Mouse (Mus musculus) MEL (cell line): Measurements from ENCODE around the gene Tcl1. TPM values are rescaled to one million over a fixed set of nuclear protein-coding genes. Genes with fewer than 3 reads are reported as not detected.
A peak's percentile ranks its signal among the peaks of the same experiment; 100 is the strongest.

Source experiments
- DNase-seq: peaks from one replicate; pipeline ENCODE4 v3.0.0; 2011; ENCODE audit warnings: low read depth, low spot score
- H3K27ac ChIP-seq: 2 replicates; pipeline ENCODE4 v1.5.1; 2012; ENCODE audit warnings: low read depth, mild to moderate bottlenecking, control low read depth, low read length, moderate library complexity; ENCODE audit not compliant: control insufficient read depth
- H3K27me3 ChIP-seq, 2 experiments: fragments of 150-350 bp in 1 of 2; sonication (generic) in 1 of 2; 2 replicates each; pipeline ENCODE4 v1.6.1; 2012; ENCODE audit warnings: low read length in 2 of 2, mild to moderate bottlenecking in 2 of 2, improper control_type of control experiment in 1 of 2, moderate library complexity in 1 of 2; ENCODE audit not compliant: insufficient read depth in 2 of 2, control insufficient read depth in 1 of 2
- H3K36me3 ChIP-seq, 2 experiments: 2 replicates each; pipeline ENCODE4 v1.6.1; 2012 to 2014; ENCODE audit warnings: low read length in 2 of 2, improper control_type of control experiment in 1 of 2, inconsistent platforms in 1 of 2, mild to moderate bottlenecking in 1 of 2; ENCODE audit not compliant: insufficient read depth in 2 of 2, control insufficient read depth in 1 of 2
- H3K4me1 ChIP-seq, 2 experiments: fragments of 150-350 bp in 1 of 2; sonication (generic) in 1 of 2; 2 replicates each; pipeline ENCODE4 v1.6.1; 2012; ENCODE audit warnings: low read length in 2 of 2, improper control_type of control experiment in 1 of 2, mild to moderate bottlenecking in 1 of 2; ENCODE audit not compliant: insufficient read depth in 2 of 2, control insufficient read depth in 1 of 2
- H3K4me3 ChIP-seq, 2 experiments: fragments of 150-350 bp in 1 of 2; sonication (generic) in 1 of 2; 2 replicates each; pipeline ENCODE4 v1.5.1; 2012; ENCODE audit warnings: low read depth in 2 of 2, low read length in 2 of 2, mild to moderate bottlenecking in 2 of 2, moderate library complexity in 2 of 2, control low read depth in 1 of 2, improper control_type of control experiment in 1 of 2; ENCODE audit not compliant: control insufficient read depth in 1 of 2, insufficient read depth in 1 of 2
- H3K79me2 ChIP-seq: 2 replicates; pipeline ENCODE4 v1.6.1; 2012; ENCODE audit warnings: mild to moderate bottlenecking, low read length, moderate library complexity; ENCODE audit not compliant: control insufficient read depth, poor library complexity, insufficient read depth
- H3K9ac ChIP-seq: 2 replicates; pipeline ENCODE4 v1.6.1; 2012; ENCODE audit warnings: low read depth, mild to moderate bottlenecking, control low read depth, low read length, moderate library complexity; ENCODE audit not compliant: control insufficient read depth, poor library complexity, severe bottlenecking
- H3K9me3 ChIP-seq: fragments of 150-350 bp; sonication (generic); replicated peaks from 2 replicates; pipeline ENCODE4 v1.6.1; 2012; ENCODE audit warnings: mild to moderate bottlenecking, low read length, improper control_type of control experiment, moderate library complexity; ENCODE audit not compliant: insufficient read depth
- BHLHE40 ChIP-seq: IDR thresholded peaks from 2 replicates; pipeline ENCODE4 v1.6.1; 2012; ENCODE audit warnings: low read depth, mild to moderate bottlenecking, inconsistent platforms, low read length, improper control_type of control experiment, borderline replicate concordance
- CHD1 ChIP-seq: IDR thresholded peaks from 2 replicates; pipeline ENCODE4 v1.6.1; 2012; ENCODE audit warnings: low read depth, mild to moderate bottlenecking, inconsistent platforms, low read length, improper control_type of control experiment
- CTCF ChIP-seq, 3 experiments: IDR thresholded peaks in 2 of 3; conservative IDR thresholded peaks in 1 of 3; 2 replicates each; pipeline ENCODE4 v1.5.1; 2011 to 2012; ENCODE audit warnings: low read length in 3 of 3, low read depth in 2 of 3, mild to moderate bottlenecking in 2 of 3, improper control_type of control experiment in 1 of 3, inconsistent platforms in 1 of 3, mixed read lengths in 1 of 3, moderate library complexity in 1 of 3; ENCODE audit not compliant: control insufficient read depth in 1 of 3, insufficient read depth in 1 of 3, poor library complexity in 1 of 3, severe bottlenecking in 1 of 3
- E2F4 ChIP-seq: IDR thresholded peaks from 2 replicates; pipeline ENCODE4 v1.6.1; 2011; ENCODE audit warnings: low read depth, low read length, improper control_type of control experiment, borderline replicate concordance
- ELF1 ChIP-seq: IDR thresholded peaks from 2 replicates; pipeline ENCODE4 v1.6.1; 2014; ENCODE audit warnings: low read depth, mild to moderate bottlenecking, inconsistent platforms, low read length, improper control_type of control experiment, moderate library complexity
- GATA1 ChIP-seq: IDR thresholded peaks from 2 replicates; pipeline ENCODE4 v1.6.1; 2011; ENCODE audit warnings: low read depth, low read length, improper control_type of control experiment
- HCFC1 ChIP-seq: IDR thresholded peaks from 2 replicates; pipeline ENCODE4 v1.6.1; 2012; ENCODE audit warnings: low read depth, mild to moderate bottlenecking, inconsistent platforms, low read length, improper control_type of control experiment, moderate library complexity
- JUND ChIP-seq: IDR thresholded peaks from 2 replicates; pipeline ENCODE4 v1.6.1; 2011; ENCODE audit warnings: low read depth, mild to moderate bottlenecking, improper control_type of control experiment, low read length
- KAT2A ChIP-seq: conservative IDR thresholded peaks from 2 replicates; pipeline ENCODE4 v1.6.1; 2012; ENCODE audit warnings: low read depth, low read length, improper control_type of control experiment, inconsistent platforms
- MAX ChIP-seq: IDR thresholded peaks from 2 replicates; pipeline ENCODE4 v1.6.1; 2011; ENCODE audit warnings: low read length, improper control_type of control experiment
- MAZ ChIP-seq: IDR thresholded peaks from 2 replicates; pipeline ENCODE4 v1.6.1; 2012; ENCODE audit warnings: low read depth, mild to moderate bottlenecking, inconsistent platforms, low read length, improper control_type of control experiment
- MEF2A ChIP-seq: IDR thresholded peaks from 2 replicates; pipeline ENCODE4 v1.6.1; 2014; ENCODE audit warnings: low read depth, mild to moderate bottlenecking, inconsistent platforms, low read length, improper control_type of control experiment; ENCODE audit not compliant: poor library complexity, insufficient replicate concordance, severe bottlenecking; ENCODE audit errors: extremely low read depth
- MXI1 ChIP-seq: IDR thresholded peaks from 2 replicates; pipeline ENCODE4 v1.6.1; 2011; ENCODE audit warnings: mild to moderate bottlenecking, low read depth, low read length, improper control_type of control experiment
- MYB ChIP-seq: IDR thresholded peaks from 2 replicates; pipeline ENCODE4 v1.6.1; 2011; ENCODE audit warnings: mild to moderate bottlenecking, low read depth, low read length, improper control_type of control experiment
- MYC ChIP-seq: IDR thresholded peaks from 2 replicates; pipeline ENCODE4 v1.6.1; 2011; ENCODE audit warnings: low read depth, mild to moderate bottlenecking, low read length, improper control_type of control experiment, moderate library complexity
- POLR2AphosphoS2 ChIP-seq: IDR thresholded peaks from 2 replicates; pipeline ENCODE4 v1.6.1; 2011; ENCODE audit warnings: low read length, improper control_type of control experiment
- POLR2AphosphoS5 ChIP-seq: IDR thresholded peaks from 2 replicates; pipeline ENCODE4 v1.6.1; 2012; ENCODE audit warnings: low read depth, borderline replicate concordance, mild to moderate bottlenecking, inconsistent platforms, low read length, moderate library complexity, mixed read lengths
- RAD21 ChIP-seq: IDR thresholded peaks from 2 replicates; pipeline ENCODE4 v1.6.1; 2011; ENCODE audit warnings: mild to moderate bottlenecking, low read depth, low read length, improper control_type of control experiment
- RCOR1 ChIP-seq: IDR thresholded peaks from 2 replicates; pipeline ENCODE4 v1.6.1; 2012; ENCODE audit warnings: low read depth, mild to moderate bottlenecking, inconsistent platforms, low read length, improper control_type of control experiment
- SMC3 ChIP-seq: IDR thresholded peaks from 2 replicates; pipeline ENCODE4 v1.6.1; 2011; ENCODE audit warnings: low read depth, low read length, improper control_type of control experiment
- TAL1 ChIP-seq: IDR thresholded peaks from 2 replicates; pipeline ENCODE4 v1.6.1; 2012; ENCODE audit warnings: mild to moderate bottlenecking, inconsistent platforms, low read length, moderate library complexity, mixed read lengths
- TCF12 ChIP-seq: IDR thresholded peaks from 2 replicates; pipeline ENCODE4 v1.6.1; 2014; ENCODE audit warnings: low read depth, mild to moderate bottlenecking, inconsistent platforms, low read length, improper control_type of control experiment, moderate library complexity
- USF1 ChIP-seq: IDR thresholded peaks from 2 replicates; pipeline ENCODE4 v1.6.1; 2014; ENCODE audit warnings: low read depth, mild to moderate bottlenecking, inconsistent platforms, low read length, improper control_type of control experiment, moderate library complexity
- USF2 ChIP-seq, 2 experiments: IDR thresholded peaks; 2 replicates each; pipeline ENCODE4 v1.6.1; 2011 to 2012; ENCODE audit warnings: improper control_type of control experiment in 2 of 2, low read length in 2 of 2, borderline replicate concordance in 1 of 2, inconsistent platforms in 1 of 2, low read depth in 1 of 2, mild to moderate bottlenecking in 1 of 2; ENCODE audit not compliant: insufficient read depth in 1 of 2
- ZC3H11A ChIP-seq: IDR thresholded peaks from 2 replicates; pipeline ENCODE4 v1.6.1; 2012; ENCODE audit warnings: low read depth, mild to moderate bottlenecking, inconsistent platforms, low read length, improper control_type of control experiment
- ZNF384 ChIP-seq: IDR thresholded peaks from 2 replicates; pipeline ENCODE4 v1.6.1; 2012; ENCODE audit warnings: low read depth, mild to moderate bottlenecking, inconsistent platforms, low read length, improper control_type of control experiment
- polyA plus RNA-seq, 2 experiments: library from polyadenylated mRNA; stranded (reverse) in 1 of 2; unstranded in 1 of 2; fragments of >175 nt in 1 of 2; fragments of >200 nt in 1 of 2; gene quantifications; 2 replicates each; pipeline versions ENCODE4 v1.2.1 to v1.2.4; 2012; ENCODE audit warnings: low replicate concordance in 2 of 2, low read depth in 1 of 2; ENCODE audit not compliant: insufficient read length in 2 of 2, insufficient read depth in 1 of 2, missing spikeins in 1 of 2
- total RNA-seq: library from RNA; depleted of rRNA; stranded (reverse); fragments of 300-350 nt; gene quantifications from 2 replicates; pipeline ENCODE4 v1.2.3, GENCODE M21; 2012

Tcl1 gene
- total and polyA plus RNA-seq, 3 experiments: not detected

- DNase-seq: no peak
- no peaks in the 10 kb centered on the region for H3K79me2 ChIP-seq
- H3K4me1 ChIP-seq: no peaks in the 10 kb centered on the region
- H3K4me3 ChIP-seq: no peak overlapping the region
- no peaks in the 10 kb centered on the region for H3K9me3 ChIP-seq
- no peak overlapping the region for H3K9ac ChIP-seq
- H3K27ac ChIP-seq: no peak overlapping the region
- TF ChIP-seq RCOR1 (no peak), BHLHE40 (no peak), USF2 (IDR thresholded peaks at IDR 0.05; ENCODE audit: borderline replicate concordance in 1 of 2, insufficient read depth in 1 of 2, low read depth in 1 of 2, low read length in 2 of 2) (no peak), MAX (no peak), JUND (no peak), ZC3H11A (no peak), CHD1 (no peak), RAD21 (no peak), POLR2AphosphoS5 (no peak), MAZ (no peak), ELF1 (no peak), USF1 (no peak), MYC (no peak), KAT2A (no peak), E2F4 (no peak)
- H3K36me3 ChIP-seq: no peaks in the 10 kb centered on the region
- no peaks in the 10 kb centered on the region for H3K27me3 ChIP-seq
Measured at GRCm38 (mm10) chr12:105259221-105259620, 36.6 kb upstream of the Tcl1 start.

GRCm38 (mm10) chr12:105258787-105259186 is 36.2 kb upstream of the Tcl1 start:
- H3K27me3 ChIP-seq: no peaks in the 10 kb centered on the region
- TF ChIP-seq CTCF (IDR thresholded peaks at IDR 0.05 in 2 of 3, conservative IDR thresholded peaks at IDR 0.05 in 1 of 3; ENCODE audit: control insufficient read depth in 1 of 3, insufficient read depth in 1 of 3, low read depth in 2 of 3, low read length in 3 of 3, poor library complexity in 1 of 3, severe bottlenecking in 1 of 3) (peak; percentile 30 to 68 (median 44)), SMC3 (peak; percentile 21), HCFC1 (no peak), MXI1 (no peak), ZC3H11A (no peak), RAD21 (no peak), MEF2A (no peak), TAL1 (no peak), RCOR1 (no peak), POLR2AphosphoS2 (no peak), MYB (no peak), POLR2AphosphoS5 (no peak), GATA1 (no peak), TCF12 (no peak), ZNF384 (no peak), USF1 (no peak)
- H3K9ac ChIP-seq: no peak overlapping the region
- H3K79me2 ChIP-seq: no peaks in the 10 kb centered on the region
- H3K4me3 ChIP-seq: no peak overlapping the region
- H3K27ac ChIP-seq: no peak overlapping the region
- no peaks in the 10 kb centered on the region for H3K9me3 ChIP-seq
- DNase-seq: peak; percentile 12
- no peaks in the 10 kb centered on the region for H3K4me1 ChIP-seq
- no peaks in the 10 kb centered on the region for H3K36me3 ChIP-seq
